Mouse (Mus musculus): ENCODE measurements around the gene Rpn2. TPM values are rescaled to one million over a fixed set of nuclear protein-coding genes. Genes with fewer than 3 reads are reported as not detected.

Gene Rpn2
- polyA plus RNA-seq, 1 experiment from 2014 or later = 269 TPM

- H3K36me3 ChIP-seq (ENCODE audit: control insufficient read depth, insufficient read depth, low read length) = no peaks in the 10 kb centered on the region
- 6% methylated on average over 13 of the region's 13 CpGs for WGBS
- H3K4me3 ChIP-seq (ENCODE audit: low read depth, low read length) = peak overlapping the region; percentile 92
- no peaks in the 10 kb centered on the region for H3K9me3 ChIP-seq (ENCODE audit: control insufficient read depth, low read length)
- H3K4me1 ChIP-seq (ENCODE audit: control insufficient read depth, insufficient read depth, low read length) = peaks cover 4% of the 10 kb centered on the region; the same call in 1 of the 2 replicates
- ATAC-seq (ENCODE audit: insufficient number of reproducible peaks, low FRiP score, low TSS enrichment, low read depth) (peak; percentile 2; the same call in 1 of the 2 replicates), DNase-seq (ENCODE audit: low spot score) (no peak)
- peak overlapping the region; percentile 97 for H3K9ac ChIP-seq (ENCODE audit: low read length)
- peak overlapping the region; percentile 82 for H3K27ac ChIP-seq (replicated peaks; ENCODE audit: low read depth, low read length)
- peak overlapping the region; percentile 88 for H3K4me2 ChIP-seq (ENCODE audit: low read depth, severe bottlenecking)
- no peaks in the 10 kb centered on the region for H3K27me3 ChIP-seq (ENCODE audit: control insufficient read depth, insufficient read depth, low read length)
Observed at GRCm38 (mm10) chr2:157367991-157368390, 89.2 kb downstream of the Rpn2 start.

GRCm38 (mm10) chr2:157371696-157372095, 92.9 kb downstream of the Rpn2 start:
- peaks cover 2% of the 10 kb centered on the region; the same call in 1 of the 2 replicates for H3K36me3 ChIP-seq (ENCODE audit: control insufficient read depth, insufficient read depth, low read length)
- H3K4me1 ChIP-seq (ENCODE audit: control insufficient read depth, insufficient read depth, low read length) = peaks cover 11% of the 10 kb centered on the region
- 75% methylated on average over 6 of the region's 6 CpGs for WGBS

GRCm38 (mm10) chr2:157373681-157374080, 94.9 kb downstream of the Rpn2 start:
- Histone ChIP-seq H3K4me1 (ENCODE audit: control insufficient read depth, insufficient read depth, low read length) (peaks cover 7% of the 10 kb centered on the region; the same call in 1 of the 2 replicates), H3K36me3 (ENCODE audit: control insufficient read depth, insufficient read depth, low read length) (peaks cover 2% of the 10 kb centered on the region; the same call in 1 of the 2 replicates), H3K4me2 (ENCODE audit: low read depth, severe bottlenecking) (no peak overlapping the region), H3K9ac (ENCODE audit: low read length) (no peak overlapping the region), H3K4me3 (ENCODE audit: low read depth, low read length) (no peak overlapping the region), H3K9me3 (ENCODE audit: control insufficient read depth, low read length) (no peaks in the 10 kb centered on the region), H3K27ac (replicated peaks; ENCODE audit: low read depth, low read length) (no peak overlapping the region), H3K27me3 (ENCODE audit: control insufficient read depth, insufficient read depth, low read length) (no peaks in the 10 kb centered on the region)
- DNase-seq (ENCODE audit: low spot score) (no peak), ATAC-seq (ENCODE audit: insufficient number of reproducible peaks, low FRiP score, low TSS enrichment, low read depth) (no peak)
- WGBS = 82% methylated on average over 3 of the region's 3 CpGs

More at GRCm38 (mm10) chr2:157371696-157372095, 92.9 kb downstream of the Rpn2 start:
- Histone ChIP-seq H3K4me2 (ENCODE audit: low read depth, severe bottlenecking) (no peak overlapping the region), H3K27ac (replicated peaks; ENCODE audit: low read depth, low read length) (no peak overlapping the region), H3K4me3 (ENCODE audit: low read depth, low read length) (no peak overlapping the region), H3K9ac (ENCODE audit: low read length) (no peak overlapping the region), H3K9me3 (ENCODE audit: control insufficient read depth, low read length) (no peaks in the 10 kb centered on the region), H3K27me3 (ENCODE audit: control insufficient read depth, insufficient read depth, low read length) (no peaks in the 10 kb centered on the region)
- DNase-seq (ENCODE audit: low spot score) (no peak), ATAC-seq (ENCODE audit: insufficient number of reproducible peaks, low FRiP score, low TSS enrichment, low read depth) (no peak)

GRCm38 (mm10) chr2:157375051-157375450, 96.2 kb downstream of the Rpn2 start:
- no peak for ATAC-seq (ENCODE audit: insufficient number of reproducible peaks, low FRiP score, low TSS enrichment, low read depth)
- Histone ChIP-seq H3K4me3 (ENCODE audit: low read depth, low read length) (no peak overlapping the region), H3K4me2 (ENCODE audit: low read depth, severe bottlenecking) (no peak overlapping the region), H3K4me1 (ENCODE audit: control insufficient read depth, insufficient read depth, low read length) (peaks cover 7% of the 10 kb centered on the region; the same call in 1 of the 2 replicates), H3K9ac (ENCODE audit: low read length) (no peak overlapping the region), H3K27me3 (ENCODE audit: control insufficient read depth, insufficient read depth, low read length) (no peaks in the 10 kb centered on the region), H3K9me3 (ENCODE audit: control insufficient read depth, low read length) (no peaks in the 10 kb centered on the region), H3K36me3 (ENCODE audit: control insufficient read depth, insufficient read depth, low read length) (peaks cover 2% of the 10 kb centered on the region; the same call in 1 of the 2 replicates), H3K27ac (replicated peaks; ENCODE audit: low read depth, low read length) (no peak overlapping the region)
- DNase-seq (ENCODE audit: low spot score) = no peak
- WGBS = 59% methylated on average over 8 of the region's 8 CpGs

Other genes starting within 250 kb of the Rpn2 start
- gene Soga1, start 199.8 kb upstream of the Rpn2 start, polyA plus RNA-seq (2014; fragmentation: Nextera tagmentation; extraction: Ambion mirVana) = 5.7 and 7.0 TPM in 2 replicates
- not detected in 2 replicates for gene Tldc2, start 192.0 kb upstream of the Rpn2 start, polyA plus RNA-seq (2014; fragmentation: Nextera tagmentation; extraction: Ambion mirVana)
- 27.5 and 27.9 TPM in 2 replicates for gene Samhd1, start 143.8 kb upstream of the Rpn2 start, polyA plus RNA-seq (2014; fragmentation: Nextera tagmentation; extraction: Ambion mirVana)
- gene Rbl1, start 74.5 kb upstream of the Rpn2 start, polyA plus RNA-seq (2014; fragmentation: Nextera tagmentation; extraction: Ambion mirVana) = 30.0 and 30.8 TPM in 2 replicates
- gene Mroh8, start 532 bp downstream of the Rpn2 start, polyA plus RNA-seq (2014; fragmentation: Nextera tagmentation; extraction: Ambion mirVana) = 0.34 and 0.39 TPM in 2 replicates
- gene Ghrh, start 68.5 kb downstream of the Rpn2 start, polyA plus RNA-seq (2014; fragmentation: Nextera tagmentation; extraction: Ambion mirVana) = not detected in 2 replicates
- 38.1 and 38.3 TPM in 2 replicates for gene Manbal, start 88.6 kb downstream of the Rpn2 start, polyA plus RNA-seq (2014; fragmentation: Nextera tagmentation; extraction: Ambion mirVana)
- 13.2 and 18.5 TPM in 2 replicates for gene Src, start 139.4 kb downstream of the Rpn2 start, polyA plus RNA-seq (2014; fragmentation: Nextera tagmentation; extraction: Ambion mirVana)

Data from limb, embryonic 11.5 days (tissue).